Mouse (Mus musculus) neural tube, embryonic 15.5 days (tissue): Measurements from ENCODE around the gene Prox1. TPM values are rescaled to one million over a fixed set of nuclear protein-coding genes. Genes with fewer than 3 reads are reported as not detected.

Experiments used
- ATAC-seq: fragments of 200-750 bp; cut with Nextera tagmentation; 2 replicates; pipeline ENCODE4 v1.8.0; 2017; ENCODE audit warnings: mild to moderate bottlenecking, moderate TSS enrichment, moderate library complexity; ENCODE audit not compliant: low FRiP score
- H3K27ac ChIP-seq: fragments of 300-500 bp; sonication (generic); replicated peaks from 2 replicates; pipeline ENCODE4 v1.5.1; 2015; ENCODE audit warnings: mild to moderate bottlenecking, inconsistent platforms
- H3K27me3 ChIP-seq: fragments of 300-500 bp; sonication (generic); replicated peaks from 2 replicates; pipeline ENCODE4 v1.6.1; 2015; ENCODE audit warnings: inconsistent platforms
- H3K36me3 ChIP-seq: fragments of 300-500 bp; sonication (generic); 2 replicates; pipeline ENCODE4 v1.6.1; 2015; ENCODE audit warnings: inconsistent platforms
- H3K4me1 ChIP-seq: fragments of 300-500 bp; sonication (generic); 2 replicates; pipeline ENCODE4 v1.6.1; 2015; ENCODE audit warnings: inconsistent platforms
- H3K4me2 ChIP-seq: fragments of 300-500 bp; sonication (generic); 2 replicates; pipeline ENCODE4 v1.6.1; 2015; ENCODE audit warnings: inconsistent platforms, mild to moderate bottlenecking, moderate library complexity
- H3K4me3 ChIP-seq: fragments of 300-500 bp; sonication (generic); replicated peaks from 2 replicates; pipeline ENCODE4 v1.5.1; 2015; ENCODE audit warnings: mild to moderate bottlenecking, inconsistent platforms
- H3K9ac ChIP-seq: fragments of 300-500 bp; sonication (generic); replicated peaks from 2 replicates; pipeline ENCODE4 v1.6.1; 2015; ENCODE audit warnings: mild to moderate bottlenecking, inconsistent platforms
- H3K9me3 ChIP-seq: fragments of 300-500 bp; sonication (generic); replicated peaks from 2 replicates; pipeline ENCODE4 v1.6.1; 2016; ENCODE audit warnings: inconsistent platforms
- WGBS: fragments of 180-500 bp; shearing (Covaris S2); methylation state at CpG from one replicate; pipeline ENCODE4 v1.1.7; 2015; ENCODE audit warnings: mixed read lengths; 5-methylcytosine and 5-hydroxymethylcytosine counted together
- polyA plus RNA-seq: library from polyadenylated mRNA; unstranded; fragments of >200 nt; fragmentation: Nextera tagmentation; extraction: Ambion mirVana; gene quantifications from 2 replicates; pipeline ENCODE4 v1.2.1, GENCODE M21; 2015

Prox1 gene
- 9.1 and 9.7 TPM in 2 replicates for polyA plus RNA-seq

DNA sequence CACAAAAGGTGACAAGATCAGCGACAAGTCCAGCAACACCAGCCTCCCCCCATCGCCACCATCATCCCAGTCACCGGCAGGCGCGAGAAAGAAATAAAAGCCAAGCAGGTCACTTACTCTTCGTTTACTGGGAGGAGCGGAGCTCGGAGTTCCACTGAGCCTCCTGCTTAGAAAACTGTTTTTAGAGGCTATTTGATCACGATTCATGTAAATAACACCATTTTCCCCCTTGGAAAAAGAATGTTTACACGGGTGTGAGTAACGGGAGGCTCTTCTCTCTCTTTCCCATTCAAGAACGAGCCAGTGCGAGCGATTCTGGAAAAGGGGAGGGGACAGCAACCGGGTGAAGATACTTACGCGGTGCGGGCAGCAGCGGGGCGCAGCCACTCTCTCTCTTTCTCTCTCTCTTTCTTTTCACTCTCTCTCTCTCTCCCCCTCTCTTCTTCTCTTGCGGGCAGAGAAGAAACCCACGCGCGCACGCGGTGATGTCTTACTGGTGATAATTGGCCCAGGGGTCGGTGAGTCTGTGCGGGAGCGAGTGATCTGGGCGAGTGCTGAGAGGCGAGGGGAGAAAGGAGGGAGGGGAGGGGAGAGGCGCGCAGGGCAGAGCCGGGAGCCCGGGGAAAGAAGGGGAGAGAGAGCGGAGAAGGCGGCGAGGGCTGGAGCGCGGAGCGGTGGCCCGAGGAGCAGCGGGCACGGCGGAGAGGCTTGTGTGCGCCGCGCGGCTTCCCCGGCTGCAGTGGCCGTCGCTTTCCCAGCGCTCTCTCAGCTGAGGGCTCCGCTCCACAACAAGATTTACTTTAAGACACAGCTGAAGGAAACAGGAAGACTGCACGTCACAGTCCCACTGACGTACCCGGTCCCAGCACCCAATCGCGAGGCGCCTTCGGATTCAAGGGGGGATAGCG lies at the start of gene Prox1:
Prox1 (minus strand) TSS at position 804 of the 908 bp plus-strand sequence.
- WGBS, result under 1% methylated on average over 55 of the region's 62 CpGs

DNA sequence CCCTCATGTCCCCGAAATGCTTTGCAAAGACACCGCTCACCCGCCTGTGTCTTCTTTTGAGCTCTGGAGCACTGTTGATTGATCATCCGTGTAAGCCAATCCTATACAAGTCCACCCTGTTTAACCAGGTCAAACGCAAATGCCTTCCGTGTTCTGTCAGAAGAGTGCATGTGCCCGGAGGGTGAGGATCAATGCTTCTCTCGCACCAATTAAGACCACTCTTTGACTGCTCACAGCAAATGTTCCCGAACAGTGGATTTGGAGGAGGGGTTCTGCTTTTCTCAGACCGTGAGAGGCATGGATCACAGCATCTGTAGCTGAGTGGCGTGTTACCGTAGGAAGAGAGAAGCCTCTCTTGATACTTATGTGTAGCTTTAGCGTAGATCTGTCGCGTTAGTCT lies 46.1 kb upstream of the Prox1 start:
- H3K9me3 ChIP-seq, result no peaks in the 10 kb centered on the region
- no peak overlapping the region for H3K4me2 ChIP-seq
- no peak overlapping the region for H3K27ac ChIP-seq
- ATAC-seq, result no peak
- H3K36me3 ChIP-seq, result no peaks in the 10 kb centered on the region
- H3K4me1 ChIP-seq, result no peaks in the 10 kb centered on the region
- no peaks in the 10 kb centered on the region for H3K27me3 ChIP-seq
- no peak overlapping the region for H3K9ac ChIP-seq
- WGBS, result 85% methylated on average over 15 of the region's 15 CpGs
- H3K4me3 ChIP-seq, result no peak overlapping the region

More for the DNA sequence above, at the start of gene Prox1:
- peak; percentile 89 for ATAC-seq
- H3K27ac ChIP-seq, result peak within 1 kb of the TSS; percentile 91
- H3K27me3 ChIP-seq, result peaks cover 24% of the 10 kb centered on the region
- H3K9me3 ChIP-seq, result no peaks in the 10 kb centered on the region
- peaks cover 61% of the 10 kb centered on the region for H3K4me1 ChIP-seq
- H3K9ac ChIP-seq, result peak within 1 kb of the TSS; percentile 60
- H3K36me3 ChIP-seq, result no peaks in the 10 kb centered on the region
- H3K4me3 ChIP-seq, result peak within 1 kb of the TSS; percentile 69
- H3K4me2 ChIP-seq, result peak within 1 kb of the TSS; percentile 96

DNA sequence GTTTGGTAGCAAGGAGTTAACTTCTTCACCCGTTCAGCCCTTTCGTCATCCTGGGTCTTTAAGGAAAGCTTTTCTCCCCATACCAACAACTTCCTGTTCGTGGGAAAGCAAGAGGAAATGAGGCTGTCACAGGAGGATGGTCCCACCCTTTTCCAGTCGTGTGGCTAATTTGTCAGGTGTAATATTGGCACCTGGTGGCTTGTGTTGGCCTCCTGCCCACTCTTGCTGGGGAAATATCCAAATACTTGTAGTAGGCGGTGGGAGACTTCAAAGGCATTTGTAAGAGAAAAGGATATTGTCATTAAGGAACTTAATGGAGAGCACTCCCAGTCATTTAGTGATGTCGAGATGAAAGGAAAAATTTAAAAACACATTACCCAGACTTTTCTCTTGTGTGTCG lies 44.1 kb upstream of the Prox1 start:
- no peaks in the 10 kb centered on the region for H3K36me3 ChIP-seq

GRCm38 (mm10) chr1:190213175-190213574 lies 42.7 kb upstream of the Prox1 start:
- H3K27ac ChIP-seq, result no peak overlapping the region
- H3K4me2 ChIP-seq, result no peak overlapping the region
- WGBS, result 93% methylated on average over 6 of the region's 6 CpGs
- H3K9me3 ChIP-seq, result no peaks in the 10 kb centered on the region
- no peaks in the 10 kb centered on the region for H3K36me3 ChIP-seq
- H3K4me1 ChIP-seq, result no peaks in the 10 kb centered on the region
- no peak for ATAC-seq
- no peak overlapping the region for H3K9ac ChIP-seq
- no peaks in the 10 kb centered on the region for H3K27me3 ChIP-seq
- H3K4me3 ChIP-seq, result no peak overlapping the region

More for the DNA sequence above, 44.1 kb upstream of the Prox1 start:
- Histone ChIP-seq H3K27ac (no peak overlapping the region), H3K4me3 (no peak overlapping the region), H3K4me1 (no peaks in the 10 kb centered on the region), H3K9ac (no peak overlapping the region), H3K4me2 (no peak overlapping the region), H3K9me3 (no peaks in the 10 kb centered on the region), H3K27me3 (no peaks in the 10 kb centered on the region)
- no peak for ATAC-seq
- WGBS, result 57% methylated on average over 7 of the region's 7 CpGs

DNA sequence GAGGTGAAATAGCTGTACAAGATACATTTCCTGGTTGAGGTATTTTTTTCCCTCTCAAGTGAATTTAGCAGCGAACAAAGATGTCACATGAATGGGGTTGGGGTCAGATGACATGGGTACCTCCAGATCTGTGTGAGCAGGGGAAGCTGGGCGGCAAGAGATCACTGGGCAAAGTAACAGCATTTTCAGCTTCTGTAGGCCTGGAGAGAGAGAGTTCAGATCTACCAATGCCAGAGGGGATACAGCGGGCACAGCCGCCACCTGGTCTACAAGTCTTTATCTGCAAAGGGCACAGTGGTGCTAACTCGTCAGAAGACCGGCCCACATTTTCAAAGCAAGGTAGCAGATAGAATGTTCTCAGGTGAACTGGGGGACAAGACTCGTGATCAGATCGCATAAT lies 36.7 kb upstream of the Prox1 start:
- ATAC-seq, result no peak
- H3K9me3 ChIP-seq, result no peaks in the 10 kb centered on the region
- no peak overlapping the region for H3K4me2 ChIP-seq
- H3K9ac ChIP-seq, result no peak overlapping the region
- no peak overlapping the region for H3K27ac ChIP-seq
- H3K36me3 ChIP-seq, result no peaks in the 10 kb centered on the region
- H3K4me3 ChIP-seq, result no peak overlapping the region
- H3K27me3 ChIP-seq, result no peaks in the 10 kb centered on the region
- 96% methylated on average over 8 of the region's 8 CpGs for WGBS
- H3K4me1 ChIP-seq, result no peaks in the 10 kb centered on the region

GRCm38 (mm10) chr1:190205691-190206090 lies 35.2 kb upstream of the Prox1 start:
- H3K4me2 ChIP-seq, result no peak overlapping the region
- H3K4me1 ChIP-seq, result no peaks in the 10 kb centered on the region
- H3K9me3 ChIP-seq, result no peaks in the 10 kb centered on the region
- WGBS, result 73% methylated on average over 2 of the region's 2 CpGs
- no peak for ATAC-seq
- H3K4me3 ChIP-seq, result no peak overlapping the region
- no peak overlapping the region for H3K9ac ChIP-seq
- H3K36me3 ChIP-seq, result no peaks in the 10 kb centered on the region
- no peak overlapping the region for H3K27ac ChIP-seq
- H3K27me3 ChIP-seq, result no peaks in the 10 kb centered on the region

DNA sequence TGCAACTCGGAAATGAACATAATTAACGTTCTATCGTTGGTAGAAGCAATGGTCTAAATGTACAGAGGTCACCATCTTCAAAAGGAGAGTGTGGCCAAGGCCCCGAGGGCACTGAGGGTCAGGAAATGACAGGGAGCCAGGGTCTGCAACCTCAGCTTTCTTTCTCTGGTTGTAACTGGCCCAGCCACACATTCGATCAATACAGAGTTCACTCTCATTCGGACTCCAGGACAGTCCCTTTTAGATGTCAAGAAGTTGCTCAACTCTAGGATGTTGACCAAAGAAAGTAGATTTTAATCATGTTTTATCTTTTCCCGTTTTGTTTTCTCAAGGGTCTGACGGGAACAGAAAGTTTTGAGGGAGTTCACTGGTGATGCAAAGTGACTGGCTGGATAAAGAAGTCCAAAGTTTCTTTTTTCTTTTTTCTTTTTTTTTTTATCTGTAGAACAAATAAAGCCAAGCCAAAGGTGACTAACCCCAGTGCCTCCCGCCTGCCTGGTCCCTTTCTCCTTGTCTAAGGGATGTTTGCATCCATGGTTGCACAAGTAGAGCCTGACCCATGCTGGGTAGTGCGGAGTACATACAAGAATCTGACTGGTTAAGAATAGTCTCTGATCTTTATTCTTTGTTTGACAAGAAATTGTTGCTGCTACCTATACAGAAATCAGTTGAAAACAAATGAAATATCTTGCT lies 34.0 kb upstream of the Prox1 start:
- no peak overlapping the region for H3K9ac ChIP-seq
- WGBS, result 75% methylated on average over 10 of the region's 10 CpGs
- no peaks in the 10 kb centered on the region for H3K9me3 ChIP-seq
- no peaks in the 10 kb centered on the region for H3K4me1 ChIP-seq
- no peaks in the 10 kb centered on the region for H3K36me3 ChIP-seq
- H3K4me2 ChIP-seq, result no peak overlapping the region
- H3K27me3 ChIP-seq, result no peaks in the 10 kb centered on the region
- H3K27ac ChIP-seq, result no peak overlapping the region
- no peak for ATAC-seq
- H3K4me3 ChIP-seq, result no peak overlapping the region

DNA sequence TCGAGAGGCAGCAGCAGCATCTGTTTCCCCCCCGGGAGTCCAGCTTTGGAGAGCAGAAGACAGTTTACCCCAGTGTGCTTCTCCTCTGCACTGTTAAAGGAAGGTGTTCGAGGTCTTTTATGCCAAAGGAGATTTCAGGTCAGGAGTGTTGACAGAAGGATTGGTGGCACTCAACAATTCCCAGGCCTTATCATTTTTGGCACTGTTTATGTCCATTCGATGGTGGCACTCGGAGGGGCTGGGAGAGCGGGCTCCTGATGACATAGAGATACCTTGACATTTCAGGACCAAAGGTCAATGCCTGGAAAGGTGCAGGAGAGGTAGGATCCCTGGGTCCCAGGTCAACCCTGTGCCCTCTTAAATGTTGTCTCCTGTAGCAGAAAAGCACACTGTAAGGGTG lies 31.2 kb upstream of the Prox1 start:
- H3K9ac ChIP-seq, result no peak overlapping the region
- no peaks in the 10 kb centered on the region for H3K27me3 ChIP-seq
- no peak overlapping the region for H3K27ac ChIP-seq
- WGBS, result 90% methylated on average over 6 of the region's 6 CpGs
- no peaks in the 10 kb centered on the region for H3K36me3 ChIP-seq
- no peak overlapping the region for H3K4me2 ChIP-seq
- no peaks in the 10 kb centered on the region for H3K4me1 ChIP-seq
- H3K4me3 ChIP-seq, result no peak overlapping the region
- no peak for ATAC-seq
- no peaks in the 10 kb centered on the region for H3K9me3 ChIP-seq

DNA sequence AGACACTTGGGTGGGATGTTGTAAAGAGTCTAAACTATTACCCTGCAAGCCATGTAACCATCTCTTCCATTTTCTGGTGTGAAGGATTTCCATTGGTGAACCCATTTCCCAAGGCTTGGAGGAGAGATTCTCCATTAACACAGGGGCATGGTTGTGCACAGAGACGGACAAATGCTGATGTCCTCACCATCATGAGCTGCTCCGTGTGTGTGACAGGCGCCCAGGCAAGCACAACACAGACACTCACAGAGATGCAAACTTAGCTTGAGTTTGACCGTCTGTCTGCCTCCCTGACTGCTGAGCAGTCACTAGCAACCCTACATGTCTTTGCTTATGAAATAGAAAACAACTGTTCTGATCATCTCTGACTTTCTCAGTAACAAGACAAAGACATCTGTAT lies 30.5 kb upstream of the Prox1 start:
- H3K36me3 ChIP-seq, result no peaks in the 10 kb centered on the region
- H3K9me3 ChIP-seq, result no peaks in the 10 kb centered on the region
- ATAC-seq, result no peak
- H3K27ac ChIP-seq, result no peak overlapping the region
- H3K4me3 ChIP-seq, result no peak overlapping the region
- no peaks in the 10 kb centered on the region for H3K27me3 ChIP-seq
- 93% methylated on average over 4 of the region's 4 CpGs for WGBS
- H3K9ac ChIP-seq, result no peak overlapping the region
- no peak overlapping the region for H3K4me2 ChIP-seq
- H3K4me1 ChIP-seq, result no peaks in the 10 kb centered on the region

- Histone ChIP-seq H3K4me2 (no peak overlapping the region), H3K27ac (no peak overlapping the region), H3K9me3 (no peaks in the 10 kb centered on the region), H3K4me3 (no peak overlapping the region), H3K9ac (no peak overlapping the region), H3K36me3 (no peaks in the 10 kb centered on the region), H3K4me1 (no peaks in the 10 kb centered on the region), H3K27me3 (no peaks in the 10 kb centered on the region; the same call in 1 of the 2 replicates)
- WGBS, result 87% methylated on average over 2 of the region's 2 CpGs
- ATAC-seq, result no peak
These were observed 27.7 kb upstream of the Prox1 start for GRCm38 (mm10) chr1:190198247-190198646.

DNA sequence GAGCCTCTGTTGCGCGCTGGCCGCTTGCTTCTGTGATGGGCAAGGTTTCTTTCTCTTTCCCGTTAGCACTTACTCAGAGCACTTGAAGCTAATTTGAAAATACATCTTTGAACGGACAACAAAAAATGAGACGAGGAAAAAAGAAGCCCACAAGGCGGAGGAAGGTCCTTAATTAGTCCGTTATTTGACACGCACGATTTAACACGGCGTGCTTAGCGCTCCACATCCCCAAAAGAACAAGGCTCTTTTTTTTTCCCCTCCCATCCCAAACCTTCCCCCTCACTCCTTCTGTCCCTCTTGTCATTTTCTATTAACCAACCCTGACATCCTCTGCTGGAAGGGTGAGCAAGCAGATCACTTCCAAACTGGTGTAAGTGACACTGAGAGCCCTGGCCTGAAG lies 21.5 kb upstream of the Prox1 start:
- ATAC-seq, result no peak
- whole genome bisulfite sequencing, result 26% methylated on average over 13 of the region's 13 CpGs
- H3K4me3 ChIP-seq, result no peak overlapping the region
- no peak overlapping the region; the same call in 1 of the 2 replicates for H3K4me2 ChIP-seq
- H3K36me3 ChIP-seq, result no peaks in the 10 kb centered on the region
- H3K9me3 ChIP-seq, result no peaks in the 10 kb centered on the region
- peaks cover 19% of the 10 kb centered on the region for H3K4me1 ChIP-seq
- H3K27me3 ChIP-seq, result peaks cover 5% of the 10 kb centered on the region; the same call in 1 of the 2 replicates
- no peak overlapping the region for H3K27ac ChIP-seq
- H3K9ac ChIP-seq, result no peak overlapping the region
